In the genomic region with DNA sequence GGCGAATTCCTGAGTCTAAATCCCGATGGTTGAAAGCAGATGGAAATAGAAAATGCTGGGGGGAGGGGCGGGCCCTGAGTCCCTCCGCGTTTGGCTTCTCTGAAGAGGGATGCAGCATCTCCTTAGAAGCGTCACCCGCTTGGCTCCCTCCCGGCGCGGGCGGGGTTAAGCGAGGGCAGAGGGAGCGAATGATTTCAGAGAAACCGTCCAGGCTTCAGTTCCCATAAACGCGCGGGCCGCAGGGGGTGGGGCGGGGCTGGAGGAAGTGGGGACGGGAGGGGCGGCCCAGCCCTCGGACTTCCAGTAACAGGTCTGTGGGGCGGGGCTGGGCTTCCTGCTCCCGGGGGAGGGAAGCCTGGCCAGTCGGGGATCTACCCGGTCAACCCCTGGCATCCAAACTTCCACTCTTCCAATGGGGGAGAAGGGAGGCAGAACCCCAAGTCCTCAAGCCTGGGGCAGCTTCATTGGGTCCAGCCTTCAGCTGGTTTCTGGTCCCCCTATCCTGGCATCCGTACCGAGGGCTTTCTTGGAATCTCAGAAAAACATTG, we compare ENCODE assay signal across 8 mouse cellular contexts. TPM values are rescaled to one million over a fixed set of nuclear protein-coding genes. Genes with fewer than 3 reads are reported as not detected.
DNase-seq lines count a peak whose midpoint lies in the region; ATAC-seq and TF ChIP-seq lines count a peak whose summit lies in the region.

No protein-coding gene starts in this region.

- peak overlapping the region; percentile 57 for H3K9ac ChIP-seq in hindbrain, embryonic 14.5 days

- TF ChIP-seq CTCF in G1E (IDR thresholded peaks at IDR 0.05; ENCODE audit: low read depth, low read length): no peak
- TF ChIP-seq CTCF in bone marrow macrophage, adult 2 months (IDR thresholded peaks at IDR 0.05; ENCODE audit: low read depth, low read length): no peak

- peaks cover 18% of the 10 kb centered on the region for H3K27me3 ChIP-seq in G1E (ENCODE audit: insufficient read depth, low read length)
- H3K27me3 ChIP-seq in hindbrain, embryonic 14.5 days (ENCODE audit: control insufficient read depth, insufficient read depth, low read length): peaks cover 51% of the 10 kb centered on the region
- no peaks in the 10 kb centered on the region for H3K27me3 ChIP-seq in megakaryocyte, embryonic 14.5 days (replicated peaks)

- no peak for TF ChIP-seq POLR2A in bone marrow macrophage, adult 2 months (IDR thresholded peaks at IDR 0.05; ENCODE audit: borderline replicate concordance, low read depth, low read length)

- WGBS in hindbrain, embryonic 14.5 days: under 1% methylated on average over 27 of the region's 28 CpGs

- H3K27ac ChIP-seq in bone marrow macrophage, adult 2 months (ENCODE audit: insufficient read depth, low read depth, low read length): peak overlapping the region; percentile 89
- H3K27ac ChIP-seq in hindbrain, embryonic 14.5 days: no peak overlapping the region

- intact Hi-C loops in left cerebral cortex, postnatal 14 days (cut with DNase I): no loop called here

- peak overlapping the region; percentile 73 for H3K4me2 ChIP-seq in hindbrain, embryonic 14.5 days (replicated peaks)

- no peaks in the 10 kb centered on the region for H3K9me3 ChIP-seq in G1E (replicated peaks)
- 0 out of 2 replicates have a peak, but pooled peaks cover 4% of the 10 kb centered on the region for H3K9me3 ChIP-seq in hindbrain, embryonic 14.5 days (ENCODE audit: control insufficient read depth, low read length)
- H3K9me3 ChIP-seq in megakaryocyte, embryonic 14.5 days: no peaks in the 10 kb centered on the region

- peak; percentile 80 for DNase-seq in G1E (ENCODE audit: low spot score)
- DNase-seq in gastrocnemius, adult 18-20 months (ENCODE audit: low spot score): peak; percentile 79
- peak; percentile 43 for DNase-seq in hindbrain, embryonic 14.5 days (ENCODE audit: low spot score)
- peak; percentile 50 to 62 for DNase-seq in left cerebral cortex, postnatal 14 days (ENCODE audit: low spot score in 2 of 2)
- peak; percentile 68 for DNase-seq in right cerebral cortex, postnatal 14 days
- DNase-seq in urinary bladder, postnatal 4 days (ENCODE audit: low spot score in 2 of 2): peak; percentile 78 to 89

- H3K4me1 ChIP-seq in G1E (ENCODE audit: insufficient read depth, low read depth, low read length): peaks cover 64% of the 10 kb centered on the region
- peaks cover 29% of the 10 kb centered on the region for H3K4me1 ChIP-seq in bone marrow macrophage, adult 2 months (ENCODE audit: control insufficient read depth, insufficient read depth, low read length)
- H3K4me1 ChIP-seq in hindbrain, embryonic 14.5 days (replicated peaks; ENCODE audit: control insufficient read depth, insufficient read depth, low read length): peaks cover 11% of the 10 kb centered on the region
- peaks cover 89% of the 10 kb centered on the region for H3K4me1 ChIP-seq in megakaryocyte, embryonic 14.5 days

- ATAC-seq in G1E (ENCODE audit: extremely low read depth, insufficient number of reproducible peaks, low FRiP score, poor library complexity, severe bottlenecking): peak; percentile 73
- peak; percentile 37 for ATAC-seq in hindbrain, embryonic 14.5 days (ENCODE audit: low FRiP score)

- H3K4me3 ChIP-seq in G1E (ENCODE audit: low read depth, low read length): peak overlapping the region; percentile 70
- H3K4me3 ChIP-seq in bone marrow macrophage, adult 2 months (ENCODE audit: insufficient read depth, low read length): peak overlapping the region; percentile 62
- H3K4me3 ChIP-seq in hindbrain, embryonic 14.5 days (replicated peaks; ENCODE audit: low read length): peak overlapping the region; percentile 36
- H3K4me3 ChIP-seq in megakaryocyte, embryonic 14.5 days (replicated peaks): peak overlapping the region; percentile 91

- H3K36me3 ChIP-seq in G1E (replicated peaks): no peaks in the 10 kb centered on the region
- H3K36me3 ChIP-seq in hindbrain, embryonic 14.5 days (replicated peaks; ENCODE audit: control insufficient read depth, insufficient read depth): no peaks in the 10 kb centered on the region
- H3K36me3 ChIP-seq in megakaryocyte, embryonic 14.5 days (replicated peaks; ENCODE audit: low read length): peaks cover 78% of the 10 kb centered on the region

RNA-seq across cellular contexts. Expression of gene Bcl3, which starts 6.3 kb away (rescaled TPM):
- total RNA-seq in G1E (2014; fragmentation: Nextera tagmentation) (2.7 TPM in 1 of 2 replicates, not detected in the other), G1E (2017) (0.71 and 1.1 TPM in 2 replicates)
- polyA plus RNA-seq in G1E (2012): 6.1 and 6.6 TPM in 2 replicates
- 60.7 and 72.2 TPM in 2 replicates for polyA plus RNA-seq in bone marrow macrophage, adult 2 months (2012; ENCODE audit: insufficient read depth, insufficient read length, missing spikeins)
- total RNA-seq in gastrocnemius, adult 18-20 months (2021): 1 to 10 TPM; 1.0 to 2.0 TPM
- 0.58 and 0.97 TPM in 2 replicates for polyA plus RNA-seq in hindbrain, embryonic 14.5 days (2014; fragmentation: Nextera tagmentation; extraction: Ambion mirVana)
- 1 to 10 TPM in 1 of 2 experiments, not detected in 1; 1.2 TPM for total RNA-seq in left cerebral cortex, postnatal 14 days (2021)
- 183 and 210 TPM in 2 replicates for polyA plus RNA-seq in megakaryocyte, embryonic 14.5 days (2012; ENCODE audit: insufficient read depth, low replicate concordance)

RNA-seq across cellular contexts. Expression of gene Cblc, which starts 19.7 kb away (rescaled TPM):
- total RNA-seq in G1E (2014; fragmentation: Nextera tagmentation) (not detected in 2 replicates), G1E (2017) (not detected in 2 replicates)
- not detected in 2 replicates for polyA plus RNA-seq in G1E (2012)
- not detected in 2 replicates for polyA plus RNA-seq in bone marrow macrophage, adult 2 months (2012; ENCODE audit: insufficient read depth, insufficient read length, missing spikeins)
- total RNA-seq in gastrocnemius, adult 18-20 months (2021): not detected
- not detected in 2 replicates for polyA plus RNA-seq in hindbrain, embryonic 14.5 days (2014; fragmentation: Nextera tagmentation; extraction: Ambion mirVana)
- total RNA-seq in left cerebral cortex, postnatal 14 days (2021): not detected
- polyA plus RNA-seq in megakaryocyte, embryonic 14.5 days (2012; ENCODE audit: insufficient read depth, low replicate concordance): not detected in 2 replicates

RNA-seq across cellular contexts. Expression of gene Gm19345, which starts 35.5 kb away (rescaled TPM):
- total RNA-seq in G1E (2014; fragmentation: Nextera tagmentation): not detected in 2 replicates
- total RNA-seq in G1E (2017): not detected in 2 replicates
- not detected in 2 replicates for polyA plus RNA-seq in G1E (2012)
- polyA plus RNA-seq in bone marrow macrophage, adult 2 months (2012; ENCODE audit: insufficient read depth, insufficient read length, missing spikeins): not detected in 2 replicates
- not detected for total RNA-seq in gastrocnemius, adult 18-20 months (2021)
- 13.0 and 13.9 TPM in 2 replicates for polyA plus RNA-seq in hindbrain, embryonic 14.5 days (2014; fragmentation: Nextera tagmentation; extraction: Ambion mirVana)
- 1 to 10 TPM; 3.0 to 4.1 TPM for total RNA-seq in left cerebral cortex, postnatal 14 days (2021)
- 0.12 TPM in 1 of 2 replicates, not detected in the other for polyA plus RNA-seq in megakaryocyte, embryonic 14.5 days (2012; ENCODE audit: insufficient read depth, low replicate concordance)

RNA-seq across cellular contexts. Expression of gene Ceacam16, which starts 44.8 kb away (rescaled TPM):
- total RNA-seq in G1E (2014; fragmentation: Nextera tagmentation) (1.7 and 4.1 TPM in 2 replicates), G1E (2017) (2.3 and 2.8 TPM in 2 replicates)
- 2.2 and 3.2 TPM in 2 replicates for polyA plus RNA-seq in G1E (2012)
- polyA plus RNA-seq in bone marrow macrophage, adult 2 months (2012; ENCODE audit: insufficient read depth, insufficient read length, missing spikeins): 1.6 and 3.5 TPM in 2 replicates
- total RNA-seq in gastrocnemius, adult 18-20 months (2021): not detected
- 0.17 and 0.20 TPM in 2 replicates for polyA plus RNA-seq in hindbrain, embryonic 14.5 days (2014; fragmentation: Nextera tagmentation; extraction: Ambion mirVana)
- total RNA-seq in left cerebral cortex, postnatal 14 days (2021): not detected
- 2.0 and 6.1 TPM in 2 replicates for polyA plus RNA-seq in megakaryocyte, embryonic 14.5 days (2012; ENCODE audit: insufficient read depth, low replicate concordance)

RNA-seq across cellular contexts. Expression of gene Bcam, which starts 45.5 kb away (rescaled TPM):
- total RNA-seq in G1E (2014; fragmentation: Nextera tagmentation) (not detected in 2 replicates), G1E (2017) (0.05 TPM in 1 of 2 replicates, not detected in the other)
- not detected in 2 replicates for polyA plus RNA-seq in G1E (2012)
- polyA plus RNA-seq in bone marrow macrophage, adult 2 months (2012; ENCODE audit: insufficient read depth, insufficient read length, missing spikeins): 0.52 and 2.6 TPM in 2 replicates
- total RNA-seq in gastrocnemius, adult 18-20 months (2021): 10 to 100 TPM; 17.4 to 28.5 TPM
- polyA plus RNA-seq in hindbrain, embryonic 14.5 days (2014; fragmentation: Nextera tagmentation; extraction: Ambion mirVana): 17.5 and 18.8 TPM in 2 replicates
- 10 to 100 TPM; 10.7 to 11.0 TPM for total RNA-seq in left cerebral cortex, postnatal 14 days (2021)
- polyA plus RNA-seq in megakaryocyte, embryonic 14.5 days (2012; ENCODE audit: insufficient read depth, low replicate concordance): 0.58 and 1.6 TPM in 2 replicates

Comparison
In these comparisons a context has a peak if more than half of its experiments do, and no peak if none do; other contexts are left out.
1. H3K4me3 ChIP-seq: peak in every context shown above with its lines; median percentile 91 in megakaryocyte, embryonic 14.5 days; 70 in G1E; 62 in bone marrow macrophage, adult 2 months; 36 in hindbrain, embryonic 14.5 days.
2. RNA of gene Gm19345, which starts 35.5 kb away (polyA plus RNA-seq): 13.0 to 13.9 TPM in hindbrain, embryonic 14.5 days; not detected in bone marrow macrophage, adult 2 months, 0.12 TPM in megakaryocyte, embryonic 14.5 days and not detected in G1E; every median in the first group is over 10 times any median in the second.
3. Peak in every context shown above with its lines, with median percentiles within 50 percentile points of each other: DNase-seq.